Mouse (Mus musculus): ENCODE measurements around the gene Zfp867.

Zfp867 gene

GRCm38 (mm10) chr11:59472326-59472677, at the start of gene Zfp867:
Zfp867 (minus strand) TSS chr11:59472474.
- peak; percentile 96 for ATAC-seq (ENCODE audit: low TSS enrichment)

DNA sequence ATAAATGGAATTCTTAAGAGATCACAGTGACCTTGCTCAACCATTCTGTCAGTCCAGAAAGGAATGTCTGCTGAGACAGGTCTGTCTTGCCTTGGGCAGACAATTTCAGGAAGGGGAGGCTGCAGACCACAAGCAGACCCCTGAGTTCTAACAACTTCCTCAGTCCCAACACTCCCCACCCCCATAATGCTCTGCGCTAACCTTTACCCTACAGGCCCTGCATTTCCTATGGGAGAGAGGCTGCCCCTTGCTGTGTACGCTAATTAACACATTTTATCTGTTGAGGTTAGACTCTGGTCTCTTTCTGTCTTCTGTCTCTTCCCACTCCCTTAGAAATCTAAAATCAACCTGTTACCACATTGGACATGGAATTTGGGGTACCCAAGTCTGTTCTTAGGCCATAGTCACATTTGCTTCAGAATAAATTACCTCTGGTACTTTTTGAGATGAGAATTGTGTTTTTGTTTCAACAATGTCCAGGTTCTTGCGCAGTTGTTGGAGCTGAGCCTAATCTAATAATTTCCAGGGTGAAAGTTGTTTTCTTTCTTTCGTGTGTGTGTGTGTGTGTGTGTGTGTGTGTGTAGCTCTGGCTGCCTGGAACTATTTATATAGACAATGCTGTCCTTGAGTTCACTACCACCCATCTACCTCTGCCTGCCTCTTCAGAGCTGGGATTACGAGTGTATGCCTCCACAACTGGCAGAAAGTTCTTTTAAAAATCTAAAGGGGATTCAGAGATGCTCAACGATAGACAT, 47.6 kb upstream of the Zfp867 start:
- no peak for ATAC-seq (ENCODE audit: low TSS enrichment)

DNA sequence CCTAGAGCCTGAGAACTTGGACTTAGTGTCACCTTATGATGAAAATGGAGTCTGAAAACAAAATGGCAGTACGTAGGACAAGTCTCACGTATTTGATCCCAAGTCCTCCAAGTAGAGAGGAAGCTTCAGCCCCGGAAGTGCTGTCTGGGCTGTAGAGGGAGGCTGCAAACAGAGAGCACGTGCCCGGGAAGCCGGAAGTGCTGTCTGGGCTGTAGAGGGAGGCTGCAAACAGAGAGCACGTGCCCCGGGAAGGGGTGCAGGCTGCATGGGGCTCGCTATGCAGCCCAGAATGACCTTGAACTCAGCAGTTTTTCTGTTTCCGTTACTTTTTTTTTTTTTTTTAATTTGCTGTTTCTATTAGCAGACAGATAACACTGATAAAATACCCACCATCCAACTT, 46.0 kb upstream of the Zfp867 start:
- no peak for ATAC-seq (ENCODE audit: low TSS enrichment)

GRCm38 (mm10) chr11:59517441-59517840, 45.2 kb upstream of the Zfp867 start:
- ATAC-seq (ENCODE audit: low TSS enrichment) = no peak

GRCm38 (mm10) chr11:59514789-59515188, 42.5 kb upstream of the Zfp867 start:
- ATAC-seq (ENCODE audit: low TSS enrichment) = no peak

GRCm38 (mm10) chr11:59514381-59514780, 42.1 kb upstream of the Zfp867 start:
- no peak for ATAC-seq (ENCODE audit: low TSS enrichment)

- ATAC-seq (ENCODE audit: low TSS enrichment) = no peak
Measured at GRCm38 (mm10) chr11:59513556-59513955, 41.3 kb upstream of the Zfp867 start.

GRCm38 (mm10) chr11:59512733-59513132, 40.5 kb upstream of the Zfp867 start:
- no peak for ATAC-seq (ENCODE audit: low TSS enrichment)

GRCm38 (mm10) chr11:59511558-59511957, 39.3 kb upstream of the Zfp867 start:
- no peak for ATAC-seq (ENCODE audit: low TSS enrichment)

- peak; percentile 38 for ATAC-seq (ENCODE audit: low TSS enrichment)
Measured at GRCm38 (mm10) chr11:59506713-59507074, 34.4 kb upstream of the Zfp867 start.

- ATAC-seq (ENCODE audit: low TSS enrichment) = peak; percentile 56
Measured at GRCm38 (mm10) chr11:59505839-59506712, 33.8 kb upstream of the Zfp867 start.

GRCm38 (mm10) chr11:59505351-59505838, 33.1 kb upstream of the Zfp867 start:
- peak; percentile 60 for ATAC-seq (ENCODE audit: low TSS enrichment)

DNA sequence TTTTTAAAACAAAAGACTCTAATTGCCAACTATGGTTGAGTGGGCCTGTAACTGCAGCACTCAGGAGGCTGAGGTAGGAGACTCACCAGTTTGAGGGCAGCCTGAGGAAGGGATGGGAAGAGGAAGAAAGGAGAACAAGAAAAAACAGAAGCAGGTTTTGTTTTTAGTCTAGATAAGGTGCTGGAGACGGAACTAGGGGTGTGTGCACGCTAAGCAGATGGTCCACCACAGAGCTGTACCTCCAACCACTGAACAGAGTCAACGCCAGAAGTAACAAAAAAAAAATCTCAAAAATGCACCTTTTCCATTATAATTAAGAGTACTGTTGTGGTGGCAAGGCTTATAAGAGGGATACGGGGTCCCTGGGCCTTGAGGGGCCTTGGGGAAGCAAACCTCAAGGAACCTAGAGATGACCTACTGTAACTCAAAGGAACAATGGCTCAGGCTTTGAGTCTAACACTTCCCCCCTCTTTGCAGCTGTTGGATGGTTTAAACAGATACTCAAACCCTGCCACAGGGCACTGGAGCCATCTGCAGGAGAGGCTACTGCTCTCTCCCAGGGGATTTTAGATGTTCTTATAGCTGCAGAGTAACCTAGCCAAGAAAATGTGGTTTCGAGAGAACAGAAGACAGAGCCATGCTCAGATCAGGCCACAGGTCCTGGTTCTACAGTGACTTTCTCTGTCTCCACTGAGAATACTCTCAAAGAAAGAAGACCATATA, 29.9 kb upstream of the Zfp867 start:
- no peak for ATAC-seq (ENCODE audit: low TSS enrichment)

GRCm38 (mm10) chr11:59497747-59498146, 25.5 kb upstream of the Zfp867 start:
- no peak for ATAC-seq (ENCODE audit: low TSS enrichment)

DNA sequence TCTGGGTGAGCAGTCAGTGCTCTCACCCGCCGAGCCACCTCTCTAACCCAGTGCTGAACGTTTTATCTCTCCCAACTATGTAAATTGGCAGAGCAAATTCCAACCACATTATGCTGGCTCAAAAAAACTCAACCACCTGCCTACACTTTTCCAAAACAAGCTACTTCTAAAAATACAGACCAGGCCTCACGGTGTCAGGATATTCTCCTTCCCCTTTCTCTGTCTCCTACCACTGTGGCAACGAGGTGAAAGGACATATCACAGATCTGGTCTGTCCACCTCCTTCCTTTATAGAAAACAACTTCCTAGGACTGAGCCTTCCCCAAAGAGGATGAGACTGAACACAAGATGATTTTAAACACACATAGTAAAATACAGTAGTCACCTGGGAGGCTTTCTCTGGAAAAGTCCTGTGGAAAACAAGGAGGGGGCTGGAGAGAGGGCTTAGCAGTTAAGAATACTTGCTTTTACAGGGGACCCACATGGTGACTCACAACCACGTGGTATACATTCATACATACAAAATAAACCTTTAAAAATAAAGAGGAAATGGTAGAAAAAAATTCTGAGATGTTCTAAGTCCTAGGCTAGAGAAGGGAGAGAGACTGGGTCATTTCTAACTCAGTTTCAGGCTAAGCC, 24.5 kb upstream of the Zfp867 start:
- peak; percentile 63 for ATAC-seq (ENCODE audit: low TSS enrichment)

- ATAC-seq (ENCODE audit: low TSS enrichment) = peak; percentile 78
Measured at GRCm38 (mm10) chr11:59486222-59486621, 13.9 kb upstream of the Zfp867 start.

DNA sequence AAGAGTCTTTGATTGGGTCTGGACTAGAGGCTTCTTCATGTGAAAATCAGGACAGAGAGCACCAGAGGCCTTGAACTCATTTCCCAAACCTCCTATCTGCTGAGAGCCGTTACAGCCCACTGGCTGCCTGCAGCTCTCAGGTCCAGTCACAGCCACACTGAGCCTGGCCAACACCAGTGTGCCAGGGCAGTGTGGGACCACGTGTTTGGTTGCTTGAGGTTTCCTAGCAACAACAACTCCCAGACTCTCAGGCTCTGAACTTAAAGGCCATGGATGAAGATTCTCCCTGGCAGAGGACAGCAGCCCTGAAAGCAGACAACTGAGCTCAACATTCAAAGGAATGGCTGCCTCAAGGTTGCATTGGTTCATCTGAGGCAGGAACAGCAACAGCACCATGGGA, 13.4 kb upstream of the Zfp867 start:
- 0 out of 2 replicates have a peak, but pooled peaks have one; percentile 3 for ATAC-seq (ENCODE audit: low TSS enrichment)

GRCm38 (mm10) chr11:59483212-59483611, 10.9 kb upstream of the Zfp867 start:
- ATAC-seq (ENCODE audit: low TSS enrichment) = no peak

- no peak for ATAC-seq (ENCODE audit: low TSS enrichment)
Measured at GRCm38 (mm10) chr11:59477240-59477639, 5.0 kb upstream of the Zfp867 start.

GRCm38 (mm10) chr11:59471413-59472325, 605 bp downstream of the Zfp867 start:
- peak; percentile 42; the same call in 1 of the 2 replicates for ATAC-seq (ENCODE audit: low TSS enrichment)

GRCm38 (mm10) chr11:59460459-59460858, 11.8 kb downstream of the Zfp867 start:
- no peak for ATAC-seq (ENCODE audit: low TSS enrichment)
